Mouse (Mus musculus) stomach, embryonic 16.5 days (tissue): Measurements from ENCODE around the gene Sema4d. TPM values are rescaled to one million over a fixed set of nuclear protein-coding genes. Genes with fewer than 3 reads are reported as not detected.
"Not testable (repeated sequence)": the region's sequence is repeated elsewhere in the genome, so short reads cannot be mapped to it uniquely, and the experiment has no call there.

ENCODE experiments used
- ATAC-seq: fragments of 200-750 bp; cut with Nextera tagmentation; 2 replicates; pipeline ENCODE4 v1.8.0; 2017; ENCODE audit warnings: moderate number of reproducible peaks, moderate TSS enrichment; ENCODE audit not compliant: insufficient read depth, low FRiP score
- H3K27ac ChIP-seq: fragments of 300-500 bp; sonication (generic); 2 replicates; pipeline ENCODE4 v1.5.1; 2014; ENCODE audit warnings: low read length
- H3K27me3 ChIP-seq: fragments of 300-500 bp; sonication (generic); 2 replicates; pipeline ENCODE4 v1.6.1; 2014; ENCODE audit warnings: low read length, control low read depth, mixed read lengths; ENCODE audit not compliant: control insufficient read depth, insufficient read depth
- H3K36me3 ChIP-seq: fragments of 300-500 bp; sonication (generic); 2 replicates; pipeline ENCODE4 v1.6.1; 2014; ENCODE audit warnings: low read length; ENCODE audit not compliant: control insufficient read depth, insufficient read depth
- H3K4me1 ChIP-seq: fragments of 300-500 bp; sonication (generic); 2 replicates; pipeline ENCODE4 v1.6.1; 2014; ENCODE audit warnings: low read length, control low read depth, mixed read lengths; ENCODE audit not compliant: control insufficient read depth, insufficient read depth
- H3K4me2 ChIP-seq: fragments of 300-500 bp; sonication (generic); 2 replicates; pipeline ENCODE4 v1.6.1; 2014; ENCODE audit warnings: low read depth, low read length, mixed read lengths
- H3K4me3 ChIP-seq: fragments of 300-500 bp; sonication (generic); replicated peaks from 2 replicates; pipeline ENCODE4 v1.5.1; 2014; ENCODE audit warnings: mild to moderate bottlenecking, low read length
- H3K9ac ChIP-seq: fragments of 300-500 bp; sonication (generic); 2 replicates; pipeline ENCODE4 v1.6.1; 2014; ENCODE audit warnings: low read length
- H3K9me3 ChIP-seq: fragments of 300-500 bp; sonication (generic); replicated peaks from 2 replicates; pipeline ENCODE4 v1.6.1; 2016; ENCODE audit warnings: low read length, control low read depth; ENCODE audit not compliant: control insufficient read depth
- WGBS: fragments of 180-500 bp; shearing (Covaris S2); extraction: QIAGEN DNeasy Blood & Tissue Kit; methylation state at CpG from one replicate; pipeline ENCODE4 v1.1.7; 2014; 5-methylcytosine and 5-hydroxymethylcytosine counted together
- polyA plus RNA-seq: library from polyadenylated mRNA; unstranded; fragments of >200 nt; fragmentation: Nextera tagmentation; extraction: Ambion mirVana; gene quantifications from 2 replicates; pipeline ENCODE4 v1.2.1, GENCODE M21; 2015

Gene Sema4d
- polyA plus RNA-seq, 1 experiment from 2014 or later: 11.5 TPM

DNA sequence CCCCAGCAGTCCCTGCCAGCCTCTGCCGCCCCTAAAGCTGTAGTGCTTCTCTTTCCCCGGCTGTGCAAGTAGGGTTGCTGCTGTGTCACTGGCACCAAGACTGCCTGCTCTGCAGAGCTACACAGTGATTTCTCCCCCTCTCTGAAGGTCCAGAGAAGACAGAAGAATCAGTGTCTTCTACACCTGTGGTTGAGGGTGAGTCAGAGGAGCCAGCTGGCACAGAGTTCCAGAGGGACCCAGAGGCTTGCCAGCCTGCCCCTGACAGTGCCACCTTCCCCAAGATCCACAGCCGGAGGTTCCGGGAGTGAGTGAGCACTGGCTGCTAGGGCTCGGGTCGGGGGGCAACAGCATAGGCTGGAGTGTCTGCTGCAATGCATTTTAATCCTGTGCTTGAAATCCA is 114.9 kb downstream of the Sema4d start:
- H3K9ac ChIP-seq: no peak overlapping the region
- H3K4me3 ChIP-seq: no peak overlapping the region
- H3K4me1 ChIP-seq: no peaks in the 10 kb centered on the region
- no peak for ATAC-seq
- no peaks in the 10 kb centered on the region for H3K27me3 ChIP-seq
- whole genome bisulfite sequencing: 95% methylated on average over 6 of the region's 6 CpGs
- peaks cover 30% of the 10 kb centered on the region for H3K36me3 ChIP-seq
- no peak overlapping the region for H3K27ac ChIP-seq
- H3K4me2 ChIP-seq: no peak overlapping the region
- no peaks in the 10 kb centered on the region for H3K9me3 ChIP-seq

- Histone ChIP-seq H3K9me3 (no peaks in the 10 kb centered on the region), H3K27me3 (no peaks in the 10 kb centered on the region), H3K4me1 (no peaks in the 10 kb centered on the region), H3K4me3 (no peak overlapping the region), H3K36me3 (peaks cover 30% of the 10 kb centered on the region), H3K27ac (no peak overlapping the region), H3K9ac (no peak overlapping the region), H3K4me2 (no peak overlapping the region)
- WGBS: 93% methylated on average over 7 of the region's 7 CpGs
- no peak for ATAC-seq
Observed at GRCm38 (mm10) chr13:51677630-51678185, 115.8 kb downstream of the Sema4d start.

DNA sequence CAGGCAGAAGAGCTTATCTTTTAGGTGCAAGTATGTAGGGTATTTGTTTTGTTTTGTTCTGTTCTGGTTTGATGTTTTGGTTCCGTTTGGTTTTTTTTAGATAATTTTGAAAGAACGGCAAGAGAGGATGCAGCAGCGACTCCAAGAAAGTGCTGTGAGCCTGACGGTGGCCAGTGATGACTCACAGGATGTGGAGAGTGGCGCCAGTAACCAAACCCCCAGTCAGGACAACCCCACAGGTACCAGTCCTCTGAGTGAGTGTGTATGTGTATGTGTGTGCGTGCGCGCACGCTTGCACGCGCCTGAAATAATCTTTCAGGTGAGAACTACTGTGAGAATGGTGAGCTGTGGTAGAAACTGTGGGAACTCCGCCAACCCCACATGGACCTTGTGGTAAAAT is 116.5 kb downstream of the Sema4d start:
- 92% methylated on average over 12 of the region's 12 CpGs for WGBS
- H3K27me3 ChIP-seq: no peaks in the 10 kb centered on the region
- peaks cover 25% of the 10 kb centered on the region for H3K36me3 ChIP-seq
- no peak overlapping the region for H3K9ac ChIP-seq
- H3K4me1 ChIP-seq: no peaks in the 10 kb centered on the region
- ATAC-seq: no peak
- H3K27ac ChIP-seq: no peak overlapping the region
- no peak overlapping the region for H3K4me3 ChIP-seq
- H3K9me3 ChIP-seq: no peaks in the 10 kb centered on the region
- no peak overlapping the region for H3K4me2 ChIP-seq

GRCm38 (mm10) chr13:51676641-51677040 is 116.9 kb downstream of the Sema4d start:
- Histone ChIP-seq H3K4me3 (no peak overlapping the region), H3K4me2 (no peak overlapping the region), H3K4me1 (no peaks in the 10 kb centered on the region), H3K9ac (no peak overlapping the region), H3K36me3 (peaks cover 24% of the 10 kb centered on the region; the same call in 1 of the 2 replicates), H3K9me3 (no peaks in the 10 kb centered on the region), H3K27ac (no peak overlapping the region), H3K27me3 (no peaks in the 10 kb centered on the region)
- ATAC-seq: no peak
- 56% methylated on average over 4 of the region's 4 CpGs for WGBS

DNA sequence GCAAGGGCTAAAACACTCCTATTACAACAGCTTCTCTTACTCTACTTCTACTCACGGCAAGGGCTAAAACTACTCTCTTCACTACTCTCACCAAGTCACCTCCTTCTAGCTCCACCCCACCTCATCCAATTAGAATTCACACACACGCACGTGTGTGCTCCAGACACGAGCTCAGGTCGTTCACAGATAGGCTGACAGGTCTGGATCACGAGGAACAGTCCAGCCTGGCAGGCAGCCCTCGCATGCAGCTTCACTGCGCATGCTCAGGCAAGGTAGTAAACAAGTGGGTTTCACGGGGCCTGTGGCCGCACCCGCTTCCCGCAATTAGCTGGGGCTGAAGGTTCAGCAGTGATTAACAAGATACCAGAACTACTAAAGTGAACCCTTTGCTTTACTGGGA is 125.4 kb downstream of the Sema4d start:
- H3K9me3 ChIP-seq, H3K4me2 ChIP-seq, H3K27me3 ChIP-seq, H3K36me3 ChIP-seq, ATAC-seq, H3K4me3 ChIP-seq, H3K9ac ChIP-seq, H3K4me1 ChIP-seq, H3K27ac ChIP-seq: not testable (repeated sequence)
- WGBS: 87% methylated on average over 12 of the region's 12 CpGs

DNA sequence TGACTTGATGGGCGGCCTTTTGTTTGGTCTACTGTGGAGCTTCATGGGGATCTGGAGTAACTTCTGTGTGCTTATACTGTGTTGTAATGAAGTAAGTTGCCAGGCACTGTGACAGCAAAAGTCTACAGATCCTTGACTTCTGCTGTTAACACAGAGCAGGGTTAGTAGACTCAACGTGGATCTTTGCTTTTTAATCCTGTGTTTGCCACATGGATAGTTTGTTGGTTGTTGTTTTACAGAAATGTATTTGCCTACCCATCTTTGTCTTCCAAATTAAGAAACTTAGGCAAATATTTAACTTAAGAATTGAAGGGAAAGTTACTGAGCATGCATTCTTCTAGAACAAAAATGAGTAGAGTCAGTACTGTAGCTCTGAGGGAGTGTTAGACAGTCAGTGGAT is 130.0 kb downstream of the Sema4d start:
- no peaks in the 10 kb centered on the region for H3K4me1 ChIP-seq
- H3K36me3 ChIP-seq: peaks cover 28% of the 10 kb centered on the region
- no peak for ATAC-seq
- no peak overlapping the region for H3K4me3 ChIP-seq
- H3K4me2 ChIP-seq: no peak overlapping the region
- H3K9ac ChIP-seq: no peak overlapping the region
- 88% methylated on average over 2 of the region's 2 CpGs for WGBS
- no peaks in the 10 kb centered on the region for H3K27me3 ChIP-seq
- no peaks in the 10 kb centered on the region for H3K9me3 ChIP-seq
- no peak overlapping the region for H3K27ac ChIP-seq

- Histone ChIP-seq H3K4me3 (no peak overlapping the region), H3K9me3 (no peaks in the 10 kb centered on the region), H3K4me1 (no peaks in the 10 kb centered on the region), H3K27me3 (no peaks in the 10 kb centered on the region), H3K27ac (no peak overlapping the region), H3K36me3 (peaks cover 48% of the 10 kb centered on the region), H3K4me2 (no peak overlapping the region), H3K9ac (no peak overlapping the region)
- ATAC-seq: no peak
- WGBS: 96% methylated on average over 7 of the region's 7 CpGs
Observed at GRCm38 (mm10) chr13:51659573-51659972, 134.0 kb downstream of the Sema4d start.

GRCm38 (mm10) chr13:51658094-51658493 is 135.5 kb downstream of the Sema4d start:
- Histone ChIP-seq H3K27ac (no peak overlapping the region), H3K4me1 (no peaks in the 10 kb centered on the region), H3K36me3 (peaks cover 48% of the 10 kb centered on the region), H3K4me2 (no peak overlapping the region), H3K9ac (no peak overlapping the region), H3K4me3 (no peak overlapping the region), H3K27me3 (no peaks in the 10 kb centered on the region), H3K9me3 (no peaks in the 10 kb centered on the region)
- ATAC-seq: no peak
- WGBS: 89% methylated on average over 3 of the region's 3 CpGs

DNA sequence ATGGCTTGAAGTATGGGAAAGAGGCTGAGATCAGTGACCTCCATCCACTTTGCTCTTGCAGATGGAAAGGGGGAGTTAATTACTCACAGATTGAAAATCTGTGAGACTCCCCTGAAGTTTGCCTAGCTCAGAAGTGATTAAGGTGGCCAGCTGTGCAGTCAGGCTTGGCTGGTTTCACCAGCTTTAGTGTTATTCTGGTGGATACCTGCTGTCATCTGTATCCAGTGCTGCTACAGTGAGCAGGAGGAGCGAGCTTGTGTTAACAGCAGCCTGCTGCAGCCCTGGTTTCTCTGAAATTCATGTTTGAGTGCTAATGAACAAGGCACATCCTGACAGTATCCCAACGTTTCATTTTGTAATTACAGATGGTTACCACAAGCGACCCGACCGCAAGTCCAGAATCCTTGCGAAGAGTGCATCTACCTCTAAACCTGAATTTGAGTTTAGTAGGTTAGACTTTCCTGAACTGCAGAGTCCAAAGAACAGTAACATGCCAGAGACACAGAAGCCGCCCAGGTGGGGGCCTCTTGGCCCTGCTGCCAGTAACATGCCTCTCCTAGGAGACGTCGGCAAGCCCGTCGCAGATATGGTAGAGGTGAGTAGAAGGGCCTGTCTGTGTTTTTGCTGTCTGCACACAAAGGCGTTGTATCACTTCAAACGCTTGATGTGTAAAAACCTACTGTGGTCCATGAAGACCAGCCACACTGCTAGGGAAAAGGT is 136.9 kb downstream of the Sema4d start:
- H3K27ac ChIP-seq: no peak overlapping the region
- H3K9me3 ChIP-seq: no peaks in the 10 kb centered on the region
- H3K9ac ChIP-seq: no peak overlapping the region
- H3K27me3 ChIP-seq: no peaks in the 10 kb centered on the region
- peaks cover 4% of the 10 kb centered on the region; the same call in 1 of the 2 replicates for H3K4me1 ChIP-seq
- H3K36me3 ChIP-seq: peaks cover 38% of the 10 kb centered on the region
- no peak overlapping the region for H3K4me2 ChIP-seq
- no peak for ATAC-seq
- H3K4me3 ChIP-seq: no peak overlapping the region
- WGBS: 94% methylated on average over 13 of the region's 13 CpGs
